Mouse (Mus musculus) left cerebral cortex, adult 11 months (tissue): ENCODE data around the gene Slxl1.
"Not testable (repeated sequence)": the region's sequence is repeated elsewhere in the genome, so short reads cannot be mapped to it uniquely, and the experiment has no call there.

Experiments
- DNase-seq: peaks from one replicate; pipeline ENCODE4 v3.0.0; 2022; ENCODE audit warnings: low spot score

Gene Slxl1

DNA sequence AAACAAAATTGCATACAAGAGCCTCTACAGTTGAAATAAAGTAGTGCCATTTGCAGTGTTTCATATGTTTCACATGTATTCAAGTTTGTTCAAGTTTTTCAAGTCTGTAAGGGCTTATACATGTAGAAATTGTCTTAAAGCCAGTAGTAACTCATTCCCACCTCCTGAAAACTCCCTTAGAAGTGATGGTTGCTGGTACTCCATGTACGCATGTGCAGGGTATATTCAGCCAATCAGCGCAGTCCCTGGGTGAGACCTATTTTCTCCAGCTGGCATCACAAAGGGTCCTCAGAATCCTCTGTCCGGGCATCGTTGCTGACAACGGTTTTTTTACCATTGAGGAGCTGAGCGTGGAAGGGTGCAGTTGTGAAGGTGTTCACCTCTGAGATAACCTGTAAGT is at the start of gene Slxl1:
TSS of gene Slxl1 (plus strand) at position 301 of the 400 bp plus-strand sequence.
- not testable (repeated sequence) for DNase-seq
